Mouse (Mus musculus): ENCODE results near the gene Aftph.

GRCm38 (mm10) chr11:20643161-20643560 lies 98.2 kb downstream of the Aftph start:
- no peak for TF ChIP-seq CTCF (IDR thresholded peaks at IDR 0.05; ENCODE audit: extremely low read depth, insufficient read depth, insufficient read length, insufficient replicate concordance)
- no peak for TF ChIP-seq POLR2A (IDR thresholded peaks at IDR 0.05; ENCODE audit: low read depth, low read length)
